Mouse (Mus musculus) splenic B cell, adult 2 months (primary cell): ENCODE results near the gene Aldh2.

ENCODE experiments used
- DNase-seq: peaks from one replicate; pipeline ENCODE4 v3.0.0-alpha.2; 2011; ENCODE audit warnings: low read depth, low spot score
- H3K27me3 ChIP-seq: 2 replicates; pipeline ENCODE4 v1.6.1; 2012; ENCODE audit warnings: mild to moderate bottlenecking, low read length, moderate library complexity, mixed read lengths; ENCODE audit not compliant: control insufficient read depth, poor library complexity, insufficient read depth, severe bottlenecking
- H3K36me3 ChIP-seq: 2 replicates; pipeline ENCODE4 v1.6.1; 2012; ENCODE audit warnings: mild to moderate bottlenecking, low read length, moderate library complexity, mixed read lengths; ENCODE audit not compliant: control insufficient read depth, poor library complexity, insufficient read depth, severe bottlenecking

The Aldh2 gene

GRCm38 (mm10) chr5:121585699-121586098, 7.9 kb downstream of the Aldh2 start:
- no peaks in the 10 kb centered on the region for H3K27me3 ChIP-seq
- no peaks in the 10 kb centered on the region; the same call in 1 of the 2 replicates for H3K36me3 ChIP-seq
- no peak for DNase-seq

GRCm38 (mm10) chr5:121585005-121585404, 8.6 kb downstream of the Aldh2 start:
- H3K27me3 ChIP-seq = no peaks in the 10 kb centered on the region
- DNase-seq = no peak
- no peaks in the 10 kb centered on the region; the same call in none of the 2 replicates for H3K36me3 ChIP-seq

GRCm38 (mm10) chr5:121583765-121584501, 9.7 kb downstream of the Aldh2 start:
- H3K27me3 ChIP-seq = no peaks in the 10 kb centered on the region
- H3K36me3 ChIP-seq = no peaks in the 10 kb centered on the region; the same call in none of the 2 replicates
- peak; percentile 76 for DNase-seq

GRCm38 (mm10) chr5:121581945-121582344, 11.7 kb downstream of the Aldh2 start:
- H3K36me3 ChIP-seq = peaks cover 3% of the 10 kb centered on the region
- H3K27me3 ChIP-seq = no peaks in the 10 kb centered on the region
- no peak for DNase-seq

- DNase-seq = no peak
- peaks cover 10% of the 10 kb centered on the region for H3K36me3 ChIP-seq
- no peaks in the 10 kb centered on the region for H3K27me3 ChIP-seq
Measured at GRCm38 (mm10) chr5:121576927-121577488, 16.6 kb downstream of the Aldh2 start.

DNA sequence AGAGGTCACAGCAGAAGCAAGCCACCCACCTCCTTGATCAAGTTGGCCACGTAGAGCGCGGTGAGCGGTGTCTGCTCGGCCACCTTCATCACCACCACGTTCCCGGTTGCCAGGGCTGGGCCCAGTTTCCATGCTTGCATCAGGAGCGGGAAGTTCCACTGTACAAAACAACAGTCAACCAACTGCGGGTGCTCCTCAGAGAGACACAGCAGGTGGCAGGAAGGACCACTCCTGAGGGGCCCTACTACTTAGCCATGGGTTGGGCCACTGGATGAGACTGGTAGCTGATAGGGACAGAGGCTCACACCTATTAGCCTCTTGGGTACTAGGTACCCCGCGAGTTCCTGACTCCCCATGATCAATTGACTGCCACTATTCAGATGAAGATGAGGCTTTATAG, 17.8 kb downstream of the Aldh2 start:
- DNase-seq = no peak
- H3K36me3 ChIP-seq = peaks cover 11% of the 10 kb centered on the region
- H3K27me3 ChIP-seq = no peaks in the 10 kb centered on the region

GRCm38 (mm10) chr5:121574145-121574544, 19.5 kb downstream of the Aldh2 start:
- peak; percentile 30 for DNase-seq
- Histone ChIP-seq H3K36me3 (peaks cover 17% of the 10 kb centered on the region), H3K27me3 (no peaks in the 10 kb centered on the region)

DNA sequence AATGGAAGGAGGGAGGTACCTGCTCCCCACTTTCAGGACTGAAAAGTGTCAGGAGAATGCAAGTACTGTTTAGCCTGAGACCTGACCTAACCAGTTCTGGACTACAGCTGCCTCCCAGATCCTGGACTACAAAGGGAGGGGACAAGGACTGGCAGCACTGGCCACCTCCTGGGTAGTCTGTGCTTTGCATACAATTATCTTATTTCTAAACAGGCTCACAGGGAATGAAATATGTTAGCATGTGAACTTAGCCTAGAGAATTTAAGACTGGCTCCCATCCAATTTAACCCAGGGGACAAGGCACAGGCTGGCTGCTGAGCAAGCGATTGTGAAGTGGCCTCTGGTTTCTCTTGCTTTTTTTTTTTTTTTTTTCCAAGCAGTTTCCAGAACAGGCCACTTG, 22.8 kb downstream of the Aldh2 start:
- peaks cover 17% of the 10 kb centered on the region for H3K36me3 ChIP-seq
- no peaks in the 10 kb centered on the region for H3K27me3 ChIP-seq
- DNase-seq = no peak

DNA sequence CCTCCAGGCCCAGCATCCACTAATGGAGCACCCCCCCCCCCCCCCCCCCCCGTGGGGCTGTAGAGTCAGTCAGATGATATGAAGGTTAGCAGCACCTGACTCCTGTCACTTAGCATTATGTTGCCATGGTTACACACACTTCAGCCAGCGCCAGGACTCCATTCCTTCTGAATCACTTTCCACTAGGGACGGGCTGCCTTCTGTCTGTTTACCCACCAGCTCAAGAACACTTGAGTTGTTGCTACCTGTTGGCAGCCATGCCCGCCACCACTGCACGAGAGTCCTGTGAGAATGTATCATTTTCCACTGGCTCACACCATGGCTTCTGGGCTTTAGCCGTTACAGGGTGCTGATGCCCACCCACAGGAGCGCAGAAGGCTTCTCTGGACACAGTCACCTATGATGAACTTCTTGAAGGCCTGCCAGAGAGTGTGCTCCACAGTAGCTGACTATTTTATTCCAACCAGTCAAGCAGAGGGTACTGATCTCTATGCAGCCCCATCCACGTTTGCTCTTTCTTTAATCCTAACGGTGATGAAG, 23.7 kb downstream of the Aldh2 start:
- no peak for DNase-seq
- Histone ChIP-seq H3K27me3 (no peaks in the 10 kb centered on the region), H3K36me3 (peaks cover 13% of the 10 kb centered on the region)

DNA sequence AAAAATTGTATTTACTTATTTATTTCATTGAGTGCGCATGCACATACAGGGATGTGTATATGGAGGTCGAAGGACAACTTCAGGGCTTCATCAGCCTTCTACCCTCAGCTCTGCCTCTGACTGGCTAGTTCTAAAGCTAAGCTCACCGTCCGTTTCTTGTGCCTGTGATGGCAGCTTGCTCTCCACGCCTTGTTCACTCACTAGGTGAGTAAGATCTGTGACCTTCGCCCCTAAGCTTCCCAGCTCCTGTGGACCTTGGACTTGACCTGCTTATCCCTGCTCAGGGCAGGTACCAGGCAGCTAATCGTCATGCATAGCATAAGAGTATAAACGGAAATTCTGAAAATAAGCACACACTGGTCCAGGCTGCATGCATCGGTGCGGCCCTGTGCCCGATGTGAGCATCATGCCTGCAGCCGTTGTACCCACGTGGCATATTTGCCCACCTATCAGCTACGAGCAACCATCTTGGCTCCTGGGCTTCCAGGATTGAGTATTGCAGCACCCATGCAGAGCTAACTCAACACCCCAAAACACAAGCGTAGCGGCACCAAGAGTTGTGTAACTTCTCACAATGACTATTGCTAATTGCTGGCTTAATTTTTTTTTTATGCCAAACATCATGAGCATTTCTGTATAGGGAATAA, 27.5 kb downstream of the Aldh2 start:
- DNase-seq = no peak
- H3K36me3 ChIP-seq = peaks cover 10% of the 10 kb centered on the region
- H3K27me3 ChIP-seq = no peaks in the 10 kb centered on the region

- H3K36me3 ChIP-seq = peaks cover 3% of the 10 kb centered on the region; the same call in 1 of the 2 replicates
- no peaks in the 10 kb centered on the region for H3K27me3 ChIP-seq
- DNase-seq = peak; percentile 93
Measured at GRCm38 (mm10) chr5:121564468-121564895, 29.1 kb downstream of the Aldh2 start.

DNA sequence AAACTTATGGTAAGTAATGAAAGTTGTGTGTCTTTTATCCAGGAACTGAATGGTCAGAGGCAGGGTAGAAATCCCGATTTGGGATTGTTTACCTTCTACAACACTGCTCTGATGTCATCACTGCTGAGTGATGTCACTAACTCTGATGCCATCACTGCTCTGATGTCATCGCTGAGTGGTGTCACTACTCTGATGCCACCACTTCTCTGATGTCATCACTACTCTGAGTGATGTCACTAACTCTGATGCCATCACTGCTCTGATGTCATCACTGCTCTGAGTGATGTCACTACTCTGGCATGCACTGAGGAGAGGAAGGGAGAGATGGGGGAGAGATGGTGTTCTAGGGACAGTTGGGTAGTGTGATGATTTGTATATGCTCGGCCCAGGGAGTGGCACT, 31.2 kb downstream of the Aldh2 start:
- Histone ChIP-seq H3K27me3 (no peaks in the 10 kb centered on the region), H3K36me3 (no peaks in the 10 kb centered on the region)
- DNase-seq = no peak

DNA sequence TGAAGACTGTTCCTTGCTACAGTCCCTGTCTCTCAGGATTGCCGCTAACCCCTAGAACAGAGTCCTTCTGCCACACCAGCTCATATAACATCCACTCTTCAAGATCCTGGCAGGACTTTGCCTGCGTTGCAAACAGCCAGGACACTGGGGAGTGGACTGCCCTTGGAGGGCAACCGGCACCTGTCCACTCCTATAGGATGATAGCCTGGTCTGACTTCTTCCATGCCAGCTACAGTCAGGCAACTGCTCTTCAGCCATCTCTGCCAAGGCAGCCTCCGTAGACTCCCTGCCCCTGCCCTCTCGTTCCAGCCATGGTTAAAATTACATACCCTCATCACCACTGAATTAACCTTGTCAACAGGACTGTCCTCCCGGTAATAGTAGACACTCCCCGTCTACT, 44.4 kb downstream of the Aldh2 start:
- DNase-seq = no peak
- H3K36me3 ChIP-seq = no peaks in the 10 kb centered on the region
- no peaks in the 10 kb centered on the region for H3K27me3 ChIP-seq

GRCm38 (mm10) chr5:121547084-121547483, 46.5 kb downstream of the Aldh2 start:
- Histone ChIP-seq H3K27me3 (no peaks in the 10 kb centered on the region), H3K36me3 (no peaks in the 10 kb centered on the region)
- DNase-seq = no peak

DNA sequence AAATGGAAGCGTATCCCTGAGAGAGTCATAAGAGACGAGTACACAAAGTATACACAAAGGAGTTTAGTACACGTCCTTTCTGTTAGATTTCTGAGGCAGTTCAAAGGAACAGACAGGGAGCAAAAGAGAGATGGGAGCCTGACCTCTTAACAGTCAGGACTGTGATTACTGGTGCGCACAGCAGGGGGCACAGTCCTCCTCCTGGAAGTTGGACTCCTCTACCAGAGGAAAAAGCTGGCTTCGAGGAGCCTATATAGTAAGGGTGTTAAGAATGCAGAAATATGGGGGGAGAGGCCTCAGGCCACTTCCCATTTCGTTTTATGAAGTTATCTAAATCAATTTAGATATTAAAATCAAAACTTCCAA, 47.1 kb downstream of the Aldh2 start:
- Histone ChIP-seq H3K27me3 (no peaks in the 10 kb centered on the region), H3K36me3 (no peaks in the 10 kb centered on the region)
- peak; percentile 65 for DNase-seq
